Mouse (Mus musculus): ENCODE results near the gene Rps12-ps3.

Rps12-ps3 gene

GRCm38 (mm10) chr19:59321990-59322389, at the start of gene Rps12-ps3:
TSS of gene Rps12-ps3 (plus strand) at chr19:59322290.
- no peak for DNase-seq (ENCODE audit: low read depth, low spot score)

GRCm38 (mm10) chr19:59273190-59273589, 48.9 kb upstream of the Rps12-ps3 start:
- no peak for DNase-seq (ENCODE audit: low read depth, low spot score)

- DNase-seq (ENCODE audit: low read depth, low spot score): no peak
Measured at GRCm38 (mm10) chr19:59276354-59276753, 45.7 kb upstream of the Rps12-ps3 start.

GRCm38 (mm10) chr19:59280841-59281240, 41.2 kb upstream of the Rps12-ps3 start:
- DNase-seq (ENCODE audit: low read depth, low spot score): no peak

- no peak for DNase-seq (ENCODE audit: low read depth, low spot score)
Measured at GRCm38 (mm10) chr19:59282001-59282400, 40.1 kb upstream of the Rps12-ps3 start.

- no peak for DNase-seq (ENCODE audit: low read depth, low spot score)
Measured at GRCm38 (mm10) chr19:59289042-59289441, 33.0 kb upstream of the Rps12-ps3 start.

- no peak for DNase-seq (ENCODE audit: low read depth, low spot score)
Measured at GRCm38 (mm10) chr19:59289811-59290210, 32.3 kb upstream of the Rps12-ps3 start.

- no peak for DNase-seq (ENCODE audit: low read depth, low spot score)
Measured at GRCm38 (mm10) chr19:59292183-59292839, 29.8 kb upstream of the Rps12-ps3 start.

- no peak for DNase-seq (ENCODE audit: low read depth, low spot score)
Measured at GRCm38 (mm10) chr19:59315308-59315707, 6.8 kb upstream of the Rps12-ps3 start.

- no peak for DNase-seq (ENCODE audit: low read depth, low spot score)
Measured at GRCm38 (mm10) chr19:59316571-59316970, 5.5 kb upstream of the Rps12-ps3 start.

GRCm38 (mm10) chr19:59330816-59331225, 8.7 kb downstream of the Rps12-ps3 start:
- no peak for DNase-seq (ENCODE audit: low read depth, low spot score)

- no peak for DNase-seq (ENCODE audit: low read depth, low spot score)
Measured at GRCm38 (mm10) chr19:59336655-59337054, 14.6 kb downstream of the Rps12-ps3 start.

GRCm38 (mm10) chr19:59337872-59338681, 16.0 kb downstream of the Rps12-ps3 start:
- no peak for DNase-seq (ENCODE audit: low read depth, low spot score)

GRCm38 (mm10) chr19:59339908-59340307, 17.8 kb downstream of the Rps12-ps3 start:
- DNase-seq (ENCODE audit: low read depth, low spot score): no peak

- DNase-seq (ENCODE audit: low read depth, low spot score): no peak
Measured at GRCm38 (mm10) chr19:59342964-59343363, 20.9 kb downstream of the Rps12-ps3 start.

GRCm38 (mm10) chr19:59344304-59344711, 22.2 kb downstream of the Rps12-ps3 start:
- DNase-seq (ENCODE audit: low read depth, low spot score): peak; percentile 5

GRCm38 (mm10) chr19:59345081-59345657, 23.1 kb downstream of the Rps12-ps3 start:
- DNase-seq (ENCODE audit: low read depth, low spot score): peak; percentile 11

GRCm38 (mm10) chr19:59345658-59346283, 23.7 kb downstream of the Rps12-ps3 start, which contains the start of gene Pdzd8:
TSS of gene Pdzd8 (minus strand) at chr19:59345780.
- DNase-seq (ENCODE audit: low read depth, low spot score): peak; percentile 74

GRCm38 (mm10) chr19:59346325-59346724, 24.2 kb downstream of the Rps12-ps3 start:
- no peak for DNase-seq (ENCODE audit: low read depth, low spot score)

- DNase-seq (ENCODE audit: low read depth, low spot score): no peak
Measured at GRCm38 (mm10) chr19:59349329-59349960, 27.4 kb downstream of the Rps12-ps3 start.

GRCm38 (mm10) chr19:59350273-59350903, 28.3 kb downstream of the Rps12-ps3 start:
- no peak for DNase-seq (ENCODE audit: low read depth, low spot score)

Data from skeletal muscle tissue, adult 2 months (tissue).